Mouse (Mus musculus) adrenal gland, adult 2 months (tissue): ENCODE data around the gene 4930455H04Rik. TPM values are rescaled to one million over a fixed set of nuclear protein-coding genes. Genes with fewer than 3 reads are reported as not detected.

ENCODE experiments used
- DNase-seq: peaks from one replicate; pipeline ENCODE4 v3.0.0; 2021
- polyA plus RNA-seq: library from polyadenylated mRNA; depleted of rRNA; stranded (reverse); fragments of >200 nt; gene quantifications from 2 replicates; pipeline ENCODE4 v1.2.3, GENCODE M21; 2012
- total RNA-seq, 2 experiments: library from RNA; stranded (reverse); gene quantifications; 2 replicates each; pipeline ENCODE4 v1.2.3; 2021

Gene 4930455H04Rik
- total and polyA plus RNA-seq, 3 experiments, result not detected

DNA sequence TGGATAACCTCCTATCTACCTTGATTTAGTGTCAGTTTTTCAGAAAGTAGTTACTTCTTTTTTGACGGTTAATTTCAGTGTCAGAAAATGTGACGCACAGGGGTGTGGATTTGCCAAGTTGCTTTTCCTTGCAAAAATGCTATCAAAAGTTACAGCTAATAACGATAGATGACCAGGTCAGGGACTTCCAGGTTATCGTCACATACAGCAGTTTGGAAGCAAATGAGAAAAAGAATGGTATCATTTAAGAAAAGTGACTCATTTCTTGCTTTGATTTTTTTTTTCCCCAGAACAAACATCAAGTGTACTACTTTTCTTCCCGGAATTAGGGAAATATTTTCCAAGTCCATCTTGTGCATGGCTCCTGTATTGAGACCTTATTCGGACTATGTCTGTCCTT is 631 bp upstream of the 4930455H04Rik start:
- DNase-seq, result no peak

DNA sequence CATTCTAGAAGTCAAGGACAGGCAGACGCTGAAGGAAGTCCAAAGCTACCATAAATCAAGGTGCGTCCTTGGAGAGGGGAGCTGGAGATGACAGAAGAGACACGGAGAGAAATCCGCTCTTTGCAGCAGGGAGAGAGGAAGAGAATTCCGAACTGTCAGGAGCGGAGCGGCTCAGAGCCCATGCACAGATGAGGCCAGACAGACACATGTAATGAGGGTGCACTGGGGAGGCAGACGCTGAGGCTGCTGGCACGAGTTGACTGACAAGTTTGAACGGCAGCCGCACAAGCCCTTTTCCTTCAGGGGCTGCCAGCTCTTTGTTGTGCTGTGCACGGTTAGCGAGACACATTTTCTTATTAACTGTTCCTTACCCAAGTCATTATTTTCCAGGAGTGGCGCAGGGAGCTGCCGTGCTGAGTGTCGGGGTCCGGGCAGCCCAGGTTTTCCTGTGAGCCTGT is 502 bp downstream of the 4930455H04Rik start, which contains the start of gene Palmd:
TSS of gene Palmd (minus strand) at position 448 of the 458 bp plus-strand sequence.
- peak; percentile 86 for DNase-seq

DNA sequence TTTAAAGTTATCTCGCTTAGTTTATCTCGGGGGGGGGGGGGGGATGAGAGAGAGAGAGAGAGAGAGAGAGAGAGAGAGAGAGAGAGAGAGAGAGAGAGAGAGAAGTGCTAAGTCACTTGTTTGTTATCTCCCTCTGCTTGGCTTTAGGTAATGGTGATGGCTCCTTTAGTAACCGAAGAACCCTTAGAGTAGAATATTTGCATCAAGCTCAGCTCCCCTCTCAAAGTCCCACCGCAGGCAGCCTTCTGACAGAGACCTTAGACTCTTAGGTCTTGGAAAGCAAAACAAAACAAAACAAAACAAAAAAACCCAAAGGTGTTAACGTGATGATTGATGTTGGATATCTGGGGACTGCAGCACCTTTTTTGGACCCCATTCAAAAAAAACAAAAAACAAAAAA is 936 bp downstream of the 4930455H04Rik start:
- DNase-seq, result no peak

DNA sequence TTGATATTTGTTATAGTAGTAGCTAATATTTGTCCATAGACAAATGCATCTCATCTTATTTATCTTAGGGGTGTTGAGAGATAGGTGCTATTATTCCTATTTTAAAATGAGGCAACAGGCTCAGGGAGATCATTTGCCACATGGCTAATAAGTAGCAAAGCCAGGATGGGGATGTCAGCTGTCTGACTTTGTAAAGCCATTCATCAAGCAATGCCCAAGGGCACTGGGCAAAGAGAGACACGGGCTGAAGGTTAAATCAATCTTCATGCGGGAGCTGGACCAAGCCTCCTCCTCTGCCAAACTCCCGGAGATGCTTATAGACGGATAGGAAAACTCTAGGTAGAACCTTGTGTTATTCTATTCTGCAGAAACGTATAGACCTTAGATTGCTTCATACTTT is 1.7 kb downstream of the 4930455H04Rik start:
- DNase-seq, result peak; percentile 71

DNA sequence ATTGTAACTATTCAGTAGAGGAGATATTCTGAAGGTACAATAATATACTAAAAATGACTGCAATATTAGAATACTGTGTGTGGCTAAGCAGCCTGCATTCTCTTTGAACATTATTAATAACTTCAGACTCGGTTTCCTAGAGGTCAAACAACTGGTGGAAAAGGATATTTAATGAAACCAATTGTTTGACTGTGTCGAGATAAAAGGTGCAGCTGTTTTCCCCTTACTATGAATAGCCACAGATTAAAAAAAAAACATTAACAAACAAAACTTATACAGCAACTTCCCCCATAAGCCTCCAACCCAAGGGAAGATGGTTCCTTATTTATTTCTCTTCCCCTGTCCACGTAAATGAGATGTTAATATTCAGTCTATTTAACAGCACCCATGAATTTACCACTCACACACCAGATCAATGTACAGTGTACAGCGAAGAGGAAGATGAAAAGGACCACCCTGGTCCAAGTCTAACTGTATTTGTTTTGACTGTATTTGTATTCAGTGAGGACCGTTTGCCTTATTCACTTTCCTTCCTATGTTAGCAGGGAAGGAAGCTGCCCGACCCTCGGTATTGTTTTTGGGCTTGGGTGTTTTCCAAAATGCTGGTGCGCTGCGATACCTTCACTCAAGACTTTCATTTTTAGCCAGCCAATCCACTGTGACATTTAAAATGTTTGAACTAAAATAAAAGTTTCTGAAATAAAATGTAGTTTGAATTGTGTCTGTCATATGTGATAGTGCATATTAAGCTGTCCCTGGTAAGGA is 13.9 kb downstream of the 4930455H04Rik start:
- no peak for DNase-seq

DNA sequence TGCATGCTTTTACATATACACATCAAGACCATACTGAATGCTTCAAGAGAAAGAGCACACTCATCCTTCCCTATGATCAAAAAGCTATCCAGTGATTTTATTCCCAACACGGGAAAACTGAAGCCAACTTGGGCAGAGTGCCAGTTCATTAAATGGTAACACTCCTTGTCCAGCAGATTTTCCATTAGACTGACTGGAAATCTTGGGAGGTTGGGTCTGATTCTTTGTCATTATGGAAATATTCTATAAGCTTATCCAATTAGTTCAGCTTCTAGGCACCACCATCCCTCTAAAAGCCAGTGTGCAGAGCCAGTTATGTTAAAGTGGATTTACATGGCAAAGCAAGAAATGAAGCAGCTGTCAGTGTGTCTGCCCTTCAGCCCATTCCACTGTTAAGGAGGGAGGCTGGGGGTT is 17.0 kb downstream of the 4930455H04Rik start:
- DNase-seq, result no peak

DNA sequence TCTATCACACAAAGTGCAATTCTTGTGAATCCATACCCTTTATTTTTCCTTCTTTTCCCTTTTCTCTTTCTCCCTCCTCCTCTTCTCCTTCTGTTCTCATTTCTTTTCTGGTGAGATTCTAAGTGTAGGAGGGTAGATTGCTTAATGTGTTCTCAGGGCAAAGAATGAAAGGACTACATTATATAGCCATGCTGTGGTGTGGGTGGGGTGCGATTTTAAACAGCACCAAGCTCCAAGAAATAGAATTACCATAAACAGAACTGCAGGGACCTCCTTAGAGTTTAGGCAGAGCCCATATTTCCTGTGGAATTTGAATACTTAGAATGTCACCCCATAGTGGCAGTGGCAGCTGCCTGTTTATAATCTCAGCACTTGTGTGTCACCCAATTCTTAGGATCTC is 17.7 kb downstream of the 4930455H04Rik start:
- no peak for DNase-seq

DNA sequence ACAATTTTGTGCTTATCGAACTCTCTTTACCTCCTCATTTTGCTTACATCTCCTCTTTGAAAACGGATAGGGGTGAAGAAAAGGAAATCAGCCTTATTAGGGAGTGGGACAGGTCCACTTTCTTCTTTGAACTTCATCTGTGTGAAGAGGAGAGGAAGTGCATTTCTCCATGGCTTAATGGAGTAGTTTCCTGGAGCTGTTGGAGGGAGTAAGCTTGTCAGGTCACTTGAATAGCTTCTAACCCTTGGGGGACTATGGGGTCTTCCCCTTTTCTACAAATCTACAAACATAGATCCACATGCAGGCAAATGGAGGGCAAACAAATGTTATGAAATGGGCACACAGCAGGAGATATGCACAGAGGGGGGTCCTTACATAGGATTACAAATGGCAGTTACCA is 18.4 kb downstream of the 4930455H04Rik start:
- DNase-seq, result no peak

DNA sequence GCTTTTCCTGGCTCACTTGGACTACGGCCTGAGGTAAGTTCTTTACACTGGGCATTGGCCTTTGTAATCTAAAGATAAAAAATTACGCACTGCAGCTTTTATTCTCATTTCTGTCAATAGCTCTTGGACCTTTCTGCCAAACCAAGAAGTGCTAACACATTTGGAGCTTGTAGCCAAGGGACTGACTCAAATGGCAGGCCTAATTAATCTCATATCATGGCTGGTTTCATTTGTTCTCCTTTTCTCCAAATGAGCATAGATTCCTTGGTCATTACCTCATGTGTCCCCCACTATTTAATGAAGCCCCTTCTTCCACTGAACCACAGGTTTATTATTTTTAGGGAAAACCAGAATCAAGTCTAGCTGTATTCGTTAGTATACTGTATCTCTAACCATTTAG is 20.2 kb downstream of the 4930455H04Rik start:
- no peak for DNase-seq

DNA sequence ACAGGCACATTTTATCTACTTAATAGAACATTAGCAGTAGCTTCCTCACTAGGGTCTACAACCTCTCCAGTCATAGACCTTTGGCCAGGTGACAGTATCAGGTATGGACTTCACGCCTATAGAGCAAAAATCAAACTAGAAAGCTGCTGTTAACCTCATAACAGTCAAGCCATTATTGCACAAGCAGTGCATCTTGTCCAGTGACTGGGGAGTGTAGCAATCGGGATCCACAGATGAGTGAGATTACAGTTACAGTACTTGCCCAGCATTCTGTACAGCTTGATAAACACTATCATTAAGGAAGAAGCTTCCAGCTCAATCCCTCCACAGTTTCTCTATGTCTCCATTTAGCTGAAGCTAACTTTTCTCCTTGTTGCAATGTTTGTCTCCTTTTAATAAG is 23.1 kb downstream of the 4930455H04Rik start:
- DNase-seq, result no peak

DNA sequence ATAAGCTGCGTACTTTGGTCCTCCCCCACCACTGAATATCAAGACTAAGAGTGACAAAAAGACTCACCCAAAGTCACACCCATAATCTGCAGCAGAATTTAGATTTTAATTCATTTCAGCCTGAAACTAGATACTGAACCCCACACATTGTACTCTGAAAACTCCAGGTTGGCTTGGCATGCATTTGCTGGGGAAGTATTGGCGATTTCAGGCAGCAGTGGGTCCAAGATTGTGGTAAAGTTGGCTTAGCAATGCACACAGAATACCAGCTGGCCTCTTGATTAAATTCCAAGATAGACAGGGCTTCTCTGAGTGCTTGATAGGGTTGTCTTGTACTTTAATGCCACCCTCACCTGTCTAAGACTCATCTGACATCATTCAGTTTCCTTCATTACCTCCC is 24.9 kb downstream of the 4930455H04Rik start:
- DNase-seq, result no peak

DNA sequence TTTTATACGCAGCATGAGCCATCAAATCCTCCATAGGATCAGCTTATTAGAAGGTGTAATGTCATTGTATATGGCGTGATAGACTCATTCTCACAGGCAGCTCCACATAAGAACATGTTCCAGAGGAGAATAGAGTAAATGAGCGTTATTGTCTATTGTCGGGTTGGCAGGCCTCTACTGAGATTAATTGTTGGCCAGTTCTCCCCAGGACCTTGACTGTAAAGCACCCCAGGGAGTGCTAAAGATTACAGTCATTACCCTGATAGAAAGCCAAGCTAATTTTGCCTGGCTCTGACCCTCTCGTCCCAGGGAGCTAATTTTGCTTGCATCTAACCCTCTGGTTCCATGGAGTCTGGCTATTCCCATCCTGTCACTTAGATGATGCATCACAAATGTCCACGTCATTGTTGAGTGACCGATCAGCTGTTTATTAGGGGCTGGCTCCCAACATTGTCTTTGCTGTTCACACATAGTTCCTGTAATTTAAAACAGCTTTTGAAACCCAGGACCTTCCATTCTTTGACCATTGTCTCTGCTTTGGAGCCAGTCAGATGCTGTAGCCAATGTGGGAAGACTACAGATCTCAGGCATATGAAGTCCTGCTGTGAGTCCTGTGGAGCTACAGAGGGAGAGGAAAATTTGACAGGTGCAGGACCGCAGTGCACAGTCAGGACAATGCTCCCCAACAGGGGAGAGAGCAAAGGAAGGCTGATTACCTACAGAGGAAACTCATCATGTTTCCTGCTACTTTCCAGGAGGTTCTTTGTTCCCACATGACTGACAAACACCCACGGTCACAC is 33.8 kb downstream of the 4930455H04Rik start:
- DNase-seq, result no peak

DNA sequence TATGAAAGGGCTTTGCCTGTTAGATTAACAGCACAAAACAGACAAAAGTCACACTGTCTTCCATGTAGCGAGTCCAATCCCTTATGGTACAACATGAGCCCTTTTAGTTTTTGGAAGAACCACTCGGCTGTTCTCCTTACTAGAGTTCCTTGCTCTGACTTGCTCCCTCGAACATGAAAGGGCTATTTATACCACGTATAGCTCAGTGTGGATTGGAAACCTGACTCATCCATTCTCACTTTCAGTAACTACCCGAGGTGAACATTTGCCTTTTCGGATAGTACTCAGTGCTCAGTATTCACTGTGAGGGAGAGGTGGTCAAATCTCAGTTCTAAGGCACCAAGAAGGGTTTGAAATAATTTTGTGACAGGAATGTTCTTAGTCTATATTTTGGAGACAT is 35.3 kb downstream of the 4930455H04Rik start:
- no peak for DNase-seq

DNA sequence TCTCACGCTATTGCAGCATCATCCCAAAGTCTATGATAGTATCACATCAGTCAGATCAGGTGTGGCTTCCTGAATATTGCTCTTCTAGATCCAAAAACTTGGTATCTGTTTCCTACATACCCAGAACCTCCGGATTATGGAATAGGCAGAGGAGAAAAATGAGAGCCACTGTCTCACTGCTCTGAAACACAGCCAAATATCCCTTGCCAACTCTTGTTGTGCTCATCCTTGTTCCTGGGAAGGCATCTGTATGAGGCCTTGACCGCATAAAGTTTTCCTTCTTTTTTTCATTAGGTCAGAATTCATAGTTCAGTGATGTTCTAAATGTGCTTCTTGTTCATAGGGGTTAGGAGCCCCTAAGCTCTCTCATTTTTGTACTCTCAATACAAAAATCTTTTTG is 38.6 kb downstream of the 4930455H04Rik start:
- DNase-seq, result peak; percentile 52

DNA sequence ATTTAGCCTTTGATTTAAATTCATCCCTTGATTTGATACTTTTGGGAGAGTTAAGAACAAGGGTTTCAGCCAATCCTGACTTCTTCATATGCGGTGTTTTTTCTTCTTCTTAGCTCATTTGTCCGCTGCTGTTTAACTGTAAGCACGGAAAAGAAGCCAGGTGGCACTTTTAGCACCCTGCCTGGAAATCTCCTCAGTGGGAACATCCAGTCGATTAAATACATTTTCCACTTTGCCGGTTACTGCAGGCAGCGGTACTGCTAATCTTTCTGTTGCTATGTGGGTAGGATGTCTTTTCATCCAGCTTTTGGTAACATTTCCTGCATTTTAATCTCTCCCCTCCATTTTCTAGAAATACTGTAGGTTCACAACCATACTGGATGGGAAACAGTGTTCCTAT is 39.3 kb downstream of the 4930455H04Rik start:
- no peak for DNase-seq

DNA sequence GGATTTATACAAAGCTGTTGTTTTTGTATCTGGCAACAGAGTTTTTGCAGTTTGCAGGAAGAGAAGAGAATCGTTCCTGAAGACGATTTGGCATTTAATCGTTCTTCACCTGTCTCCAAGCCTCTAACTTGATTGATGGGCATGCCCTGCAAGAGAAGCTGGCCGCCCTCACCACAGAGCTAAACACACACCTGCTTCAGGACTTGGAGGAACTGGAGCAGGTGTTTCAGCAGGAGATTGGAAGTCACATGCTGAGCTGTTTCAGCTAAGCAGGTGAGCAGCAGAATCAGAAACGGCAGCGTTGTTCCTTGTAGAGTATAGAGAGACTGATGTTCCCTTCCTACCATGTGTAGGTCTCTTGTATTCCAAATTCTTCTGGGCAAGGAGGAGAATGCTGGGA is 42.1 kb downstream of the 4930455H04Rik start:
- DNase-seq, result no peak

DNA sequence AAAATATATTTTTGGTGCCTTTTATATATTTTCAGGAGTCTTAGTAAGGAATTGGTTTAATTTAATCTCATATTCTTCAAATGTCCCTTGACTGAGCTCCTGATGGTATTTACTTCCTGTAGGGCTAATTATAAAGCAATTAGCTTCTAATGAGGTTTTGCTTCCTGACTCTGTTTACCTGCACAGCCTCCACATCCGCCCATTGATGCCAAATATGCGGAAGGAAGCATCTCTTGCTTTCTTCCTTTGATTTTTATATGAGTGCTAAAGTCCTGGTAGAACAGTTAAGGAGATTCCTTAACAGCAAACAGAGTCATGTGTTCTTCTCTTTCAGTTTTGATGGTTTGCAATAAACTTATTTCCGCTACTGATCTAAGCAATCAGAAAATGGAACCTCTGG is 52.3 kb downstream of the 4930455H04Rik start:
- DNase-seq, result no peak

DNA sequence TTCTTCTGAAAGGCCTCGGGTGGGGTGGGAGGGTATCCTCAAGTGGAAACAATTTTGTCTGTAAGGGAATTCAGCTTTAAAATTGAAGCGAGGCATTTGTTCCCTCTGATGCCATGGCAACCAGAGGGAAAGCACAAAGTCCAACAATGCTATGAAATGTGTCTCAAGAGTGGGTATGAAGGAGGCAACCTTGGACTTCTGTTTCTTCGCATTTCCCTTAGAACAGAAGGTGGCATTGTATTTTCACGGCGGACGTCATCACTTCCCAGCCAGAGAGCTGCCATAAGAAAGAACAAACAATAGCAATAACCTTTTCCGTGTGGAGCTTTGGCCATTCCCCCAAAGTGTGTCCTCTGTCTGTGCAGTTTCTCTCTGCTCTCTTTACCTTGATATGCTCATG is 53.8 kb downstream of the 4930455H04Rik start:
- no peak for DNase-seq

DNA sequence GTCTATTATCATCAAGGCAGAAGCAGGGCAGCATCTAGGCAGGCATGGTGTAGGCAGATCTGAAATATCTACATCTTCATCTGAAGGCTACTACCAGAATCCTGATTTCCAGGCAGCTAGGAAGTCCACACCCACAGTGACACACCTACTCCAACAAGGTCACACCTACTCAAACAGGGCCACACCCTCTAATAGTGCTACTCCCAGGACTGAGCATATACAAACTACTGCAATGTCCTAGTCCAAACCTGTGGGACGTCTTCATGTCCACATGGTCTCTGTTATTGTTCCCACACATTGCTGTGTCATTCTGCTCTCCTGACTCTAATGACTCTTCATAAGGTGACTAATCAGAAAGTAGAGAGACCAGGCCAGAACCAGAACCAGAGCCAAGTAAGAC is 56.0 kb downstream of the 4930455H04Rik start:
- peak; percentile 10 for DNase-seq

DNA sequence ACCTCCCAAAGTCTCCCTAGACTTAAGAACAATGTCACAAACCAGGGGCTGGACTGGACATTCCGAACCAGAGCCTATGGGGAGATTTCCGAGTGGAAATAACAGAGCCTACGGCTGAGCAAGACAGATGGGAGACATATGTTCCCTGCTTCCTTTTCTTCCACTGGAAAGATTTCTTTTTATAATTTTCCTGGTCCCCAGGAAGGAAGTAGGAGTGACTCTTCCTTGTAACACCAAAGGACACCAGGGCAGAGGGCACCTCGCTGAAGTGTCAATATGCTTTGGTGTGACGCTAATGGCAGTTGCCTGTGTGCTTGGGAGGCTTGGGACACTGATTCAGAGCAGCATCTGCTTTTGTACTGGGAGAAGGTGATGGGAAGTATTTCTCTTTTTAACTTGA is 56.5 kb downstream of the 4930455H04Rik start:
- peak; percentile 10 for DNase-seq

DNA sequence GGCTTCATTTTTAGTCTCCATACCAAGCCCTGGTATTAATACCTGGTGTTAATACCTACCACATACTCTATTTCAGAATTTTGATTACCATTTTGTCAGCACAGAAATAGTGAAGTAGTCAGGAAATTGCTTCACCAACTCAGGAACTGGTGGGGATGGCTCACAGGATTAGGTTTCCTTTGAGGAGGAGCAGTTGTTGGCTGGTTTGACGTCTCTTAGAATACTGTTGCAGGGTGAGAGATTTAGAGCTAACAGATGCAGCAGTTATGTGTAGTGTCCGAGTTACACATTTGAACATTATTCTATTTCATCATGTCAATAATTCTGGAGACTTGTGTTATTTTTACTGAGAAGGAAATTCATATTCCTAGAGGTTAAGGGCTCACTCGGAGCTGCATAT is 57.4 kb downstream of the 4930455H04Rik start:
- no peak for DNase-seq
